Mouse (Mus musculus): ENCODE measurements around the gene Dgkh.

Gene Dgkh

DNA sequence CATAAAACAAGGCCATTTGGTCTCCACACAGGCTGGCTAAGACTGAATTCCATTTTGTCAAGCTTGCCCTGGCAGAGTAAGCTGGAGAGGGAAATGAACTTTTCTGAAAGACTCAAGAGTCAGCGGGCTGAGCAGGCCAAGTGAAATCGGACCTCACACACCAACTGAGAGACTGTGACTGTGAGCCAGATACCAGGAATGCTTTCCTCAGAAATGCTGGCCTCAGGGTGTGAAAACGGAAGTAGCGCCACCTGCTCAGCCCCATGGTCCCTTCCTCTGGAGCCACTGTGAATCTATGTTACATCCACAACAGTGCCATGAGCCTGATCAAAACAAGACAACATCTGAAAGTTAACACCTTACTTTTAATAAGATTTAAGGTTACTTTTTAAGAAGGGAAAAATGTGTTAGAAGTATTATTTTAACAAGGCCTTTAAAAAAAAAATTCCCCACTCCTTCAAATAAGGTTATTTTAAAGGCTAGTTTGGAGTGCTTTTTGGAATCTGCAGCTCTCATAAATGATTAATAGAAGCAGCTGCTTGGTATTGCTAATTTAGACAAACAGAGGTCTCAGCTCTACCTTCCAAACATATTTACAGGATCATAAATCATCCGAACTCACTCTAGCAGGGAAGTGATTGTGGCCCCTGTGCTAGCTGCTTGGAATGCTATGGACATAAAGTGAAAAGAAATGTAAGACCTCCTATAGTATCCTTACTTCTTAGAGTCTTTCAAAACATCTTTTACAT is 193.8 kb downstream of the Dgkh start:
- DNase-seq (ENCODE audit: low read depth, low spot score) = no peak

DNA sequence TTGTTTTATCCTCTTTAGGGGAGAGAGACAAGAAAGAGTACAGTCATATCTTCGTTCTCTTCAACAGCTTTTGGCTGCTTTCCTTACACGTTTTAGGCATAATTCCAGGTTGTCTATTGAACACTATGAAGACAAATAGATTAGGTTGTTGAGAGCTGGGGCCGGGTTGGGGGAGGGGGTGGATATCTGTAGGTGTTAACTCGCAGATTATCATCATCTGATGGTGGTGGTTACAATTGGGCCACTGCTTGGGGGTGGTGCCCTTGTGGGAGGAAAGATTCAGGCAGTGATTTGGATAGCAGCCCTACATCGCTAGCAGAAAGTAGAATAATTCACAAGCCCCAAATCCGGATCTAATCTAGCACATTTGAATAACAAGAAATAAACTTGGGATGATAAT is 195.0 kb downstream of the Dgkh start:
- peak; percentile 67 for DNase-seq (ENCODE audit: low read depth, low spot score)

DNA sequence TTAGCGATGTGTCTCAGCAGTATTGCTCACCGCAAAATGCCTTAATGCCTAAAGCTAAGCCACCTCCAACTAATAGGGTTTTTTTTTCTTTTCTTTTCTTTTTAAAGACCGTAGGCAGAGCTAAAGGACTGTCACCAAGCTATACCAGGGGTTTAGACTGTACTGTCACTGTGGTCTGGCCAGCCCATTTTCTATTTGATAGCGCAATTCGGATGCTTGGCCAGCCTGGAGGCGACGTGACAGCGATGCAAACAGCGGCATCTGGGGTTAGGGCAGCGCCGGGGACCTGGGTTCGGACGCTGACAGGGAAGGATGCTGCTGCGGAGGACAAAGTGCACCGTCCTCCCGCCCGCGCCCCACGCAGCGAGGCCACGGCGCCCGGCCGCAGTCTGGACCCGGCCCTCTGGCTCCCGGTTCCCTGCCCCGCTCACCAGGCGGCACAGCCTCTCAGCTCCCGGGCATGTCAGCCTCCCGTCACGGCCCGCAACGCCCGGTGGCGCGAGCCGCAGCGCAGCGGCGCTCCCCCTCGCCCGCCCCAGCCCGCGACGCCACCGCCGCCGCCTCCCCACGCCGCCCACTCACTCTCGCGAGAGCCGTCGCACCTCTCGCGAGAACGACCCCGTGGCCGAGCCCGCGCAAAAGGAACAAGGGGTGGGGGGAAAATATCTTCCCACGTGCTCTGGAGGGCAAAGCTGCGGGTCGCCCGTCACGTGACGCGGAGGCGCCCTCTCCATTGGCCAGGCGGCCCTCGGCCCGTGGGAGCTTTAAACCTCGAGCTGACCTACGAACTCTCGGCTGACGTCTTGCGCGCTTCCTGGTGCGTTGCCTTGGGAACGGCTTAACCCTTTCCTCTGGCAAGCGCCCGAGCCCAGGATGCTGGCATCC is 196.1 kb downstream of the Dgkh start, which contains the start of gene Akap11:
TSS of gene Akap11 (minus strand) at position 528 of the 885 bp plus-strand sequence.
- DNase-seq (ENCODE audit: low read depth, low spot score) = peak; percentile 98

DNA sequence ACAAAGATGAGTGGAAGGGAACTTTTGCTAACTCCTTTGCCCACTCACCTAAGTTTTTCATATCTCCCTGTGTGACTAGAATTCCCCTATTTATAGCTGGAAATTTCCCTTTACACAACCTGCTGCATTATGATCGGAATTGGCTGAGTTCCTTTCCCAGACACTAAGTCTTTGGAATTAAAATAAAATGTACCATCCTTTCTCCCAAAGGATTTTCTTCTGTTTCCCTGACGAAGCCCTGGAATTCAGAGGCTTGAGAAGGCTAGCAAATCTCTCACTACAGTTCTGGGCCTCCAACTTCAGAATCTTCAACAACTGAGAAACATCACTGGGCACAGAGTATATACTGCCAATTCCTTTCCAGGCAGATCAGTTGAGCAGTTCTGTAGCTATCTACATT is 197.2 kb downstream of the Dgkh start:
- no peak for DNase-seq (ENCODE audit: low read depth, low spot score)

DNA sequence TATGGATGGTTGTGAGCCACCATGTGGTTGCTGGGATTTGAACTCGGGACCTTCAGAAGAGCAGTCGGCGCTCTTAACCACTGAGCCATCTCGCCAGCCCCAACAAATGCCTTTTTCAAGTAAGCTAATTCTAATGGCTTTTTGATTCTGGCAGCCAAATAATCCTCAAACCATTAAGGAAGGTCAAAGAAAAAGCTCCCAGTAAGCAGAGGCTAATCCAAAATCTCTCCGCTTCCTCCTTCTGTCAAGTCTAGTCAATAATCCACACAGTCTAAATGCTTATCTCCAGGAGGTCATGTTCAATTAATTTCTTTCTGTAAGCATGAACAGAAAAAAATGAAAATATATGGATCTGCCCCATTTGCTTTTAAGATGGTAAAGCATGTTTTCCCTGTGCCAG is 197.9 kb downstream of the Dgkh start:
- no peak for DNase-seq (ENCODE audit: low read depth, low spot score)

DNA sequence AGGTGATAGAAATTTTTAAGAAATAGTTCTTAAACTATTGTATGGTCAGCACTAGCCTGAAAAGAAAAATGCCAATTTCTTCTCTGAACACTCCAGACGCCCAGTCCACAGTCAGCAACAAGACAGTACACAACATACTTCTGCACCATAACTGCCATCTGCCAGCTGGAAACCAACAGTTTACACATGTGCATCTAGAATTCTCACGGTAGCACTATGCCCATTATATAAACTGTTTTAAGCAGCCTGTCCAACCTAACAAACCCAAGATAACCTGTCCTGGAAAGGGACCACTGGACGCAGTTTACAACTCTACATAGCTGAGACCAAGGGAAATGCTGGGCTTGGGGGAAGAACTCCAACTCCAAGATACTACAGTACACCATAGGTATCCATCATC is 198.9 kb downstream of the Dgkh start:
- DNase-seq (ENCODE audit: low read depth, low spot score) = no peak

DNA sequence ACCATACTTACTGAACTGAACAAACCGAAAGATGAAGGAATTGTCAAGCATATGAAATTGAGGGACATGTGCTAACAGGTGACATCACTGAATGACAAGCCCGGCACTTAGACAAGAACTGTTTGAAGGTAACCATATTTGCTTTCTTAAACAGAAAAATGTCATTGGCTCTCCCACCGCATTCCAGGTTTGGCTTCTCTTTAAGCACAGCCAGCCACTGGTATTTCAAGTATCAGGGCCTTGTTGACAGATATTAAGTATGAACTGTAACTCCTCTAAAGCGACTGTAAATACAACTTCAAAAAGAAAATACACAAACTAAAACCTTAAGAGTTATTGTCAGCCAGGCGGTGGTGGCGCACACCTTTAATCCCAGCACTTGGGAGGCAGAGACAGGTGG is 200.2 kb downstream of the Dgkh start:
- DNase-seq (ENCODE audit: low read depth, low spot score) = no peak

DNA sequence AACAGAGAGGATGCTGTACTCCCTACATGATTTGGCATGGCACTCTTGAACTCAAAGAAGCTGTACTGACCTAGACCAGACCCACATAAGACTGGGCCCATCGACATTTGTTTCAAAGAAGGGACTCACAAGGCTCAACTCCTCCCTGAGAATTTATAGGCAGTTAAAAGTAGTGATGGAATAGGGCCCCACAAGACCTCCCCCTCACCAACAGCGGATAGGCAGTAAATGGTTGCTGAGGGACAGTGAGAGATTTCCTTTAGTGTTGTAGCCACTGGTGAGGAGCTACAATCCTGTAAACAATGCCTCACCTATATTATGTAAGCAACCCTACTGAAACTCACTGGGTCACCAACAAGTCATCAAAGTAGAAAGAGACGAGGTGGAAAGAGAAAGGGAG is 202.3 kb downstream of the Dgkh start:
- DNase-seq (ENCODE audit: low read depth, low spot score) = no peak

DNA sequence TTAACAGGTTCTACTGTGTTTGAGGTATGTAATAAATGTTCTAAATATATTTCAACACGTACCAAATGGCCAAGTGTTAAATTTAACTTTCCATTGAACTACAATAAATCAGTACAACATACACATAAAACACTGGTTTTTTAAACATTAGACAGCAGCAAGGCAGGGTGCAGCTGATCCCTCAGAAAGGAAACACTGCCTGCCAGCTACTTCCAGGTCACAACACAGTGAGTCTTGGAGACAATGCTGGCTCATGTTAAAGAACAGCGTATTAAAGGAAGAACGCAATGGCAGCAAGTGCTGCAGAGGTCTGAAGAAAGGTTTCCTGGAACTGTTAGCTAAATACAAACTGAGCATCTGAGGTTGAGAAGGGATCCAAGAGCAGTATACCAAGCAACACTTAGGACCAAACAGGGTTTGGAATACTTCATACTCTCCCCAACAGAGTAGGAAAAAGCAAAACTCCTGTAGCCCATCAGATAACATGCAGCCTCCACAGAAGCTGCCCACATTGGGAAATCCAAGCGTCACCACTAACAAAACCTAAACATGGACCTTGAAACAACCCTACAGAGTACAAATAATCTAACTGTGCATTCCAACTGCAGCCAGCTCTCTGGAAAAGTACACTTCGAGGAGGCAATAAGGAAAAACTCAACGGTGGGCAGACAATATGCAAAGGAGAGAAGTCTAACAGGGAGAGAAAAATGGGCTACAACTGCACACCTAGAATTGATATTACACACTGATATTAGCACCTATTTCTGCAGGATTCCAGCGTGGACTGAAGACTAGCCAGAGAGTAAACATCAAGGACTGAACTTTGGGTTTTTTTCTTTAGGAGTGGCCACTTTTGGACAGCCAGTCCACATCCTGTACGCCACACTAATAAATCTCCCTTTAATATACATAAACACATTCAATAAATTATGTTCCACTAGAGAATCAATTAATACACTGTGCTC is 203.8 kb downstream of the Dgkh start:
- no peak for DNase-seq (ENCODE audit: low read depth, low spot score)

DNA sequence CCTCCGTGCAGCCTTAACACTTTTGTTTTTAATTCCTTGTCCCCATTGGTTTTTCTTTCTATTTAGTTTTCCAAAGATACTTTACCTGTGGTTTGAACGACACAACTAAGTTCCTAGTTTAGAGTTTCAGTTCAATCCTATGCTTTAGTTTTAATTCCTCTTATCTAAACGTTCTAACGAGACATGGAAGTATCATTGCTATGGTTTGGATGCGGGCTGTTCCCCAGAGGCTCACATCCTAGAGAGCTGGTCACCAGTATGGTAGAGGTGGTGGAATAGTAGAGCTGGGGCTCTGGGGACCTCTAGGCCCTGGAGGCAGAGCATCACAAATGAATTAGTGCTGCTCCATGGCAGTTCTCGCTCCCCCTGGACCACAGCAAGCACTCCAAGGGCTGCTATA is 205.7 kb downstream of the Dgkh start:
- DNase-seq (ENCODE audit: low read depth, low spot score) = no peak

DNA sequence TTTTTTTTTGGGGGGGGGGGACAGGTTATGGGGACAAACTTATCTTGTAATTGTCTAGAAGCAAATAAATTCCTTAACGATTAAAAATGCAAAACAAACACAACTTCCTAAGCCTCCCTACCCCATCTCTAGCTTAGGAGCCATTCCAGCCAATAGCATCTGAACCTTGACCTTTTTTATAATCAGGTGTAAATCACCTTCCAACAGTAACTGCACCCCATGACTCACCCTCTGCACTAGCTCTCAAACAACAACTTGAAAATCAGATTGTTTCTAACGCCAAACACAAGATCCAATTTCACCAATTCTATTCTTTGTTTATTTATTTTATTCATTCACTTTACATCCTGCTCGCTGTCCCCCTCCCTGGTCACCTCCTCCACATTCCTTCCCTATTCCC is 206.1 kb downstream of the Dgkh start:
- no peak for DNase-seq (ENCODE audit: low read depth, low spot score)

DNA sequence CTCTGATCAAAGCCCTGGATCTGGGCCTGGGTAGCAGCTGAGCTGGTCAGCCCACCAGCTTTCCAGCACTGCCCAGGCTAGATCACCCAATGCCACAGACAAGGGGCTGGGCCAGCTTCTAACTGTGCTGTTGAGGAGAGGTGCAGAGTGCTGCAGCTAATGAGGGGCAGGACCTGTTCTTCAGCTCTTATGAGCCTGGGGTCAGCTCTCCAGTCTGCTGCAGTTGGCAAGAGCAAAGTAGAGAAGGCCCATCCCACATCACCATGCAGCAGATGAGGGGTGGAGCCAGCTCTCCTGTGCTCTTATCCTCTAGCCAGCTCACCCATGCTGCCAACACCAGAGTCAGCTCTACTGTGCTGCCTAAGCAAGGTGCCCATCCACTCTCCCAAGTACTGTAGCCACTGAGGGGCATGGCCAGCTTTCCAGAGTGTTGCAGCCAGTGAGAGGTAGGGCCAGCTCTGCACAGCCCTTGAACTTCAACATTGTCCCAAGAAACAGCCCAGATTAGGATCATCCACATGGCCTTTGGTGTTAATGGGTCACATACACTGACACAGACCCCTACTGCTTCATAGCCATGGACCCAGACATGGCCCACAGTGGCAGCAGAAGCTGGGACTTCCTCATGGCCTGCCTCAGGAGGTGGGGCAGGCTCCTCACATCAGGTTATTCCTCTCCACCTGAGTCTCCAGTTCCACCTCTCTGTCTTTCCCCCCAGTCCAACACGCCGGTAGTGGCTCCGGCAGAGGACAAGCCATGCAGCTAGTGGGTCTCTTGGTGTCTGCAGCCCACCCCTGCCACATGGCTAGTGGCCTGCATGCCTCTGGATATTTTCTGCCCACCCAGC is 206.7 kb downstream of the Dgkh start:
- no peak for DNase-seq (ENCODE audit: low read depth, low spot score)

DNA sequence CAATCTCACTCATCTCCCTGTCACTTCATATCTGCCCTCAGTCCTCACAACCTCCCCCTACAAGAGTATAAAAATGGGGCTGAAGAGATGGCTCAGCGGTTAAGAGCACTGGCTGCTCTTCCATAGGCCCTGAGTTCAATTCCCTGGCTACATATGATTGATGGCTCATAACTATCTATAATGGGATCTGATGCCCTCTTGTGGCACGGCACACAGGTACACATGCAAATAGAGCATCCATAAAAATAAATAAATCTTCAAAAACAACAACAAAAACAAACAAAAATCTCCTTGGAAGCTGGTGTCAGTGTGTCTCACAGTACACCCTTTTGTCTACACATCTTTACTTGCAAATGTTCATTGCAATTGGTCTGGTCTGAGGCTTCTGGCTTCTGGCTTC is 207.5 kb downstream of the Dgkh start:
- no peak for DNase-seq (ENCODE audit: low read depth, low spot score)

DNA sequence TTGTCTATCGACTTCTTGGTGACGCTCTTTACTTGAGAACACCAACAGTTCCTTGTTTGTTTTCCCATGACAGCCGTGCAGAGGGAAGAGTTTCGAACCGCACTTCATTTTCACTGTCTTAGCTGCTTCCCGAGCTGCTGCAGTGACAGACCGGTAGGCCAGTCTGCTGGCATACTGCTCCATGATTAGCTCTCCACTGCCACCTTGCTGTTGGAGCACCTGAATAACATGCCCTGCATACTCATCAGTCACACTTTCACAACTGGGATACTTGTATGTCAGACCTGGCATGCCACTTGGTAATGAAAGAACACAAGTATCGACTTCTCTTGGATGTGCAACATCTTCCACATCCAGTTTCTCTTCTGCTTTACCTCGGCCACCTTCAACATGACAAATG is 221.9 kb downstream of the Dgkh start:
- no peak for DNase-seq (ENCODE audit: low read depth, low spot score)

DNA sequence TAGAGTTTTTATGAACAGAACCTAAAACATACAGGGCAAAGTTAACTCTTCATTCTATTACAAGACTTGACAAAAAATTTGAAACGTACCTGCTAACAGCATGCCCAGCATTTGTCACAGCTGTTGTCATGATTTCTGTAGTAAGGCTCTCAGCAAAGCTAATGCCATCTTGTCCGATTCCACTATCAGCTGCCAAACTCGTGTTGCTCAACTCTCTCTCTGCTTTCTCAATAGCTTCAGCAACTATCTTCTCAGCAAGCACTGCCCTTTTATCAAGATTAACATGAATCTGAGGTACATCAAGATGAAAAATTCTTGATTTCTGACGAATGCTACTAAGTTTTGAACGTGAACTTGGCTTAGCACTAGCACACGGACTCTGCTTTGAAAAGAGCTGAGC is 222.8 kb downstream of the Dgkh start:
- no peak for DNase-seq (ENCODE audit: low read depth, low spot score)
